Mouse (Mus musculus) C2C12 (cell line): ENCODE measurements at regions not wholly inside any gene's neighbourhood (a gene's known extent, or its start where the extent isn't known, plus 50 kb on each side); places are given as distances from the start of the nearest gene placed in this dataset.

Experiments used
- CTCF ChIP-seq: IDR thresholded peaks from one replicate; pipeline ENCODE4 v1.5.1; 2011; ENCODE audit not compliant: control insufficient read depth, insufficient read depth, insufficient read length
- FOSL1 ChIP-seq: IDR thresholded peaks from one replicate; pipeline ENCODE4 v1.8.0; 2011; ENCODE audit warnings: mild to moderate bottlenecking, low read length; ENCODE audit not compliant: poor library complexity, insufficient read depth, severe bottlenecking
- MAX ChIP-seq: IDR thresholded peaks from one replicate; pipeline ENCODE4 v1.6.1; 2011; ENCODE audit warnings: mild to moderate bottlenecking, control low read depth
- MYOG ChIP-seq: IDR thresholded peaks from one replicate; pipeline ENCODE4 v1.6.1; 2011; ENCODE audit not compliant: control insufficient read depth, insufficient read length; ENCODE audit errors: extremely low read depth

DNA sequence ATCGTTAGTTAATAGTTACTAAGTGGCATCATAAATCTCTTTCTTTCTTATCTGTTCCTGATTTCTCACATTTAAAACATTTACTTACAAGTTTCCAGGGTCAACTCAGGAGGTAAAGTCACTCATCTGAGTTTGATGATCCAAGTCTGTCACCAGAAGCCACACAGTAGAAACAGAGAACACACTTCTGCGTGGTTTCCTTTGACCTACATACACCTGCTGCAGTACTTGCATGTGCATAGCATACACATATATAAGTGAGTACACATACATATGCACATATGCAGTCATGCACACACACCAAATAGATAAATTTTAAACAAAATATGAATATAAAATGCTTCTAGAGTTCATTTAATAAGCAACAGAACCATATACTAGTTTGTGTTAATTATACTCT lies 306.5 kb upstream of the Robo2 start:
- TF ChIP-seq CTCF (no peak), MAX (no peak), FOSL1 (no peak), MYOG (no peak)
